Mouse (Mus musculus): ENCODE data around the gene Urgcp.

GRCm38 (mm10) chr11:5691775-5692174 is 70.4 kb downstream of the Urgcp start:
- TF ChIP-seq CTCF (IDR thresholded peaks at IDR 0.05; ENCODE audit: low read depth) = peak; percentile 53
- TF ChIP-seq EP300 (IDR thresholded peaks at IDR 0.05; ENCODE audit: low read depth) = no peak
